Mouse (Mus musculus) frontal cortex, adult 2 months (tissue): ENCODE measurements at regions not wholly inside any gene's neighbourhood (a gene's known extent, or its start where the extent isn't known, plus 50 kb on each side); places are given as distances from the start of the nearest gene placed in this dataset.

Source experiments
- DNase-seq, 2 experiments: peaks; one replicate each; pipeline ENCODE4 v3.0.0; 2022; ENCODE audit warnings: low spot score in 1 of 2; ENCODE audit errors: extremely low spot score in 1 of 2

DNA sequence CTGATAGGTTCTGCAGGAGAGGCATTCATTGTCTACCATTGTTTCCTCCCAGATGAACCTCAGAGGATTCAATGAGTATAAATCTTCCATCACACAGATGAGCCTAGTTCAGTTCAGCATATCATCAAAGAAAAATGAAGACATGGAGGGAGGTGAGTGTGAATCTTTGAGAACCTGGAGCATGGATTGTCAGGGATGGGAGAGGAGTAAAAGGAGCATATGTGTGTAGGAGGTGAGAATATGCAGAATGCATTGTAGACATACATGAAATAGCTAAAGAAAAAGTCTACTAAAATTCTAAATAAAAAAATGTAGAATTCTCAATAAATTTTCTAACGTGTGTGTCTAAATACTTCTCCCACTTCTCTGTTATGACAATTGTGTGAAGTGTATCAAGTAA is 284.8 kb upstream of the Kif2b start:
- peak; percentile 11 to 44 for DNase-seq

DNA sequence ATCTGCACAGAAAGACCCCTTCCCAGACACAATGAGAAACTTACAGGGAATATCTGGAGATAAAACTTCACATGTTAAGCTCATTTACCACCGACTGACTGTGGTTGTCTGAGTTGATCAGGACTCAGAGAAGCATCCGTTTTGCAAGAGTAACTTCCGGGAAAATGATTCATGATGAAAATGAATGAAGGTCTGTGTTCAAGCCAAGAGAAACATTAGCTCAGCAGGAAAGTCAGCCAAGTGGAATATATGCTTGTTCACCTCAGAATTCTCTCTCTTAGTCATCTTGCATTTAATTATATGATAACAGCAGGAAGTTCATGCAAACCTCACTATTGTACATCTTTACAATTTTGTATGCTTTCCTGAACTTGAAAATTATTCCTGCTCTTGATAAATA is 279.1 kb upstream of the Kif2b start:
- DNase-seq = peak in 1 of 2 experiments; percentile 21

DNA sequence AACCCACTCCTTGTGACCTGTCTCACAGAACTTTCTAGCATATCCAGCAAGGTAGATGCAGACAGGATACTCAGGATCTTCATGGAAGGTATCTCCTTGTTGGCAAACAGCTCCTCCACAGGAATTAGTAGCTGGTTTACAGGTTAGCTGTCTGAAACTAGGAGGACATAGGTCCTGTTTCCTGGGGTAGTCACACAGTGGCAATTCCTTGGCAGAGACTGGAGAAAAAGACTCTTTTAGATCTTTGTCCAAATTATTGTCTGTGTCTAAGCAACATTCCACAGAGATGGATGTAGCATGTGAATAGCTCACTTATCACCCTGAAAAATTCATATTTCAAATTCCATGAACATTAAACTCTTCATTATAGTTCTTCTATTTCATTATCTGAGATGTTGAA is 253.8 kb upstream of the Kif2b start:
- DNase-seq = no peak

DNA sequence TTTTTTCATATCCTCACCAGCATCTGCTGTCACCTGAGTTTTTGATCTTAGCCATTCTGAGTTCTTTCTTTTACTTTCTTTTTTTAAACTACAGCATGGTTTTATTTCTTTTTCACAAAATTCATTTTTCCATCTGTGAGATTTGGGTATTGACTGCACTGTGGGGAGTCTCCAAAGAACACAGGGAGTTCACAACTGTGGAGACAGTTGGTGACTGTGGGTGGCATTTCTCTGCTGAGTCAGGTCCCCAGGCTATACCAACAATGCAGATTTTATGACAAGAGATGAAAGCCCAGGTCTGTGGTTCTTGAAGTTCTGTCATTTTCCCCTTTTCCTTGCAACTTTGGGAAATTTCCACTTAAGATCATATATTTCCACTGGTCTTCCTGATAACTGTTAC is 243.5 kb upstream of the Kif2b start:
- DNase-seq = peak; percentile 18 to 63
